Mouse (Mus musculus): ENCODE measurements around the gene Maml3. TPM values are rescaled to one million over a fixed set of nuclear protein-coding genes. Genes with fewer than 3 reads are reported as not detected.

The Maml3 gene
- polyA plus RNA-seq, 1 experiment from 2014 or later: 8.6 TPM

GRCm38 (mm10) chr3:51778179-51778578 lies 326.7 kb downstream of the Maml3 start:
- 56% methylated on average over 3 of the region's 3 CpGs for WGBS
- Histone ChIP-seq H3K4me1 (replicated peaks) (peaks cover 28% of the 10 kb centered on the region), H3K27ac (peak overlapping the region; percentile 78), H3K4me3 (replicated peaks) (no peak overlapping the region), H3K9me3 (no peaks in the 10 kb centered on the region), H3K4me2 (replicated peaks) (no peak overlapping the region; the same call in 1 of the 2 replicates), H3K36me3 (no peaks in the 10 kb centered on the region), H3K27me3 (no peaks in the 10 kb centered on the region), H3K9ac (replicated peaks) (0 out of 2 replicates have a peak overlapping the region, but pooled peaks have one; percentile 7)
- ATAC-seq: 0 out of 2 replicates have a peak, but pooled peaks have one; percentile 29

- Histone ChIP-seq H3K4me3 (replicated peaks) (no peak overlapping the region), H3K4me1 (replicated peaks) (peaks cover 32% of the 10 kb centered on the region), H3K4me2 (replicated peaks) (no peak overlapping the region), H3K36me3 (no peaks in the 10 kb centered on the region), H3K27me3 (no peaks in the 10 kb centered on the region), H3K9me3 (no peaks in the 10 kb centered on the region), H3K9ac (replicated peaks) (no peak overlapping the region), H3K27ac (no peak overlapping the region)
- ATAC-seq: no peak
- WGBS: 86% methylated on average over 2 of the region's 2 CpGs
Observed at GRCm38 (mm10) chr3:51776018-51776611, 328.8 kb downstream of the Maml3 start.

GRCm38 (mm10) chr3:51773587-51773986 lies 331.3 kb downstream of the Maml3 start:
- H3K27me3 ChIP-seq: no peaks in the 10 kb centered on the region
- H3K9ac ChIP-seq (replicated peaks): no peak overlapping the region
- no peaks in the 10 kb centered on the region for H3K36me3 ChIP-seq
- peaks cover 18% of the 10 kb centered on the region for H3K4me1 ChIP-seq (replicated peaks)
- H3K4me3 ChIP-seq (replicated peaks): no peak overlapping the region
- H3K27ac ChIP-seq: no peak overlapping the region
- H3K4me2 ChIP-seq (replicated peaks): no peak overlapping the region
- 90% methylated on average over 5 of the region's 5 CpGs for WGBS
- no peak for ATAC-seq
- H3K9me3 ChIP-seq: no peaks in the 10 kb centered on the region; the same call in 1 of the 2 replicates

GRCm38 (mm10) chr3:51771839-51772630 lies 332.8 kb downstream of the Maml3 start:
- H3K36me3 ChIP-seq: no peaks in the 10 kb centered on the region
- no peaks in the 10 kb centered on the region for H3K27me3 ChIP-seq
- ATAC-seq: peak; percentile 48; the same call in 1 of the 2 replicates
- H3K4me1 ChIP-seq (replicated peaks): 0 out of 2 replicates have a peak, but pooled peaks cover 7% of the 10 kb centered on the region
- H3K9ac ChIP-seq (replicated peaks): no peak overlapping the region
- no peak overlapping the region for H3K27ac ChIP-seq
- H3K4me2 ChIP-seq (replicated peaks): no peak overlapping the region
- no peaks in the 10 kb centered on the region; the same call in 1 of the 2 replicates for H3K9me3 ChIP-seq
- 70% methylated on average over 9 of the region's 9 CpGs for WGBS
- no peak overlapping the region for H3K4me3 ChIP-seq (replicated peaks)

GRCm38 (mm10) chr3:51769196-51769595 lies 335.7 kb downstream of the Maml3 start:
- Histone ChIP-seq H3K27me3 (no peaks in the 10 kb centered on the region), H3K27ac (no peak overlapping the region), H3K4me2 (replicated peaks) (no peak overlapping the region), H3K4me1 (replicated peaks) (0 out of 2 replicates have a peak, but pooled peaks cover 7% of the 10 kb centered on the region), H3K9me3 (no peaks in the 10 kb centered on the region; the same call in 1 of the 2 replicates), H3K9ac (replicated peaks) (no peak overlapping the region), H3K4me3 (replicated peaks) (no peak overlapping the region), H3K36me3 (no peaks in the 10 kb centered on the region)
- WGBS: 96% methylated on average over 6 of the region's 6 CpGs
- ATAC-seq: no peak

- no peaks in the 10 kb centered on the region; the same call in 1 of the 2 replicates for H3K9me3 ChIP-seq
- ATAC-seq: no peak
- H3K4me3 ChIP-seq (replicated peaks): no peak overlapping the region
- H3K4me2 ChIP-seq (replicated peaks): no peak overlapping the region
- WGBS: 84% methylated on average over 12 of the region's 12 CpGs
- no peak overlapping the region for H3K9ac ChIP-seq (replicated peaks)
- H3K36me3 ChIP-seq: no peaks in the 10 kb centered on the region
- H3K27ac ChIP-seq: no peak overlapping the region
- peaks cover 20% of the 10 kb centered on the region for H3K4me1 ChIP-seq (replicated peaks)
- H3K27me3 ChIP-seq: no peaks in the 10 kb centered on the region
Observed at GRCm38 (mm10) chr3:51765220-51765923, 339.5 kb downstream of the Maml3 start.

GRCm38 (mm10) chr3:51764175-51764574 lies 340.7 kb downstream of the Maml3 start:
- no peak for ATAC-seq
- no peak overlapping the region for H3K9ac ChIP-seq (replicated peaks)
- no peaks in the 10 kb centered on the region for H3K27me3 ChIP-seq
- H3K4me1 ChIP-seq (replicated peaks): peaks cover 20% of the 10 kb centered on the region
- no peak overlapping the region for H3K4me3 ChIP-seq (replicated peaks)
- H3K27ac ChIP-seq: peak overlapping the region; percentile 47; the same call in 1 of the 2 replicates
- no peaks in the 10 kb centered on the region for H3K36me3 ChIP-seq
- no peaks in the 10 kb centered on the region for H3K9me3 ChIP-seq
- 81% methylated on average over 3 of the region's 3 CpGs for WGBS
- H3K4me2 ChIP-seq (replicated peaks): no peak overlapping the region

GRCm38 (mm10) chr3:51762900-51763299 lies 342.0 kb downstream of the Maml3 start:
- Histone ChIP-seq H3K36me3 (no peaks in the 10 kb centered on the region), H3K4me2 (replicated peaks) (no peak overlapping the region), H3K4me3 (replicated peaks) (no peak overlapping the region), H3K9ac (replicated peaks) (no peak overlapping the region), H3K27ac (peak overlapping the region; percentile 78), H3K9me3 (no peaks in the 10 kb centered on the region), H3K27me3 (no peaks in the 10 kb centered on the region), H3K4me1 (replicated peaks) (peaks cover 20% of the 10 kb centered on the region)
- 93% methylated on average over 10 of the region's 10 CpGs for WGBS
- ATAC-seq: no peak

- Histone ChIP-seq H3K27me3 (no peaks in the 10 kb centered on the region), H3K4me2 (replicated peaks) (no peak overlapping the region), H3K27ac (no peak overlapping the region), H3K9ac (replicated peaks) (no peak overlapping the region), H3K9me3 (no peaks in the 10 kb centered on the region), H3K4me3 (replicated peaks) (no peak overlapping the region), H3K4me1 (replicated peaks) (peaks cover 25% of the 10 kb centered on the region), H3K36me3 (no peaks in the 10 kb centered on the region)
- ATAC-seq: no peak
- 88% methylated on average over 3 of the region's 3 CpGs for WGBS
Observed at GRCm38 (mm10) chr3:51759534-51759933, 345.3 kb downstream of the Maml3 start.

GRCm38 (mm10) chr3:51757032-51757431 lies 347.8 kb downstream of the Maml3 start:
- ATAC-seq: no peak
- no peak overlapping the region for H3K9ac ChIP-seq (replicated peaks)
- no peaks in the 10 kb centered on the region for H3K36me3 ChIP-seq
- H3K4me2 ChIP-seq (replicated peaks): no peak overlapping the region
- H3K9me3 ChIP-seq: no peaks in the 10 kb centered on the region
- 97% methylated on average over 5 of the region's 5 CpGs for WGBS
- H3K27me3 ChIP-seq: no peaks in the 10 kb centered on the region
- H3K27ac ChIP-seq: no peak overlapping the region
- H3K4me3 ChIP-seq (replicated peaks): no peak overlapping the region
- peaks cover 15% of the 10 kb centered on the region for H3K4me1 ChIP-seq (replicated peaks)

GRCm38 (mm10) chr3:51756283-51756682 lies 348.6 kb downstream of the Maml3 start:
- no peak for ATAC-seq
- Histone ChIP-seq H3K27ac (no peak overlapping the region), H3K27me3 (no peaks in the 10 kb centered on the region), H3K4me3 (replicated peaks) (no peak overlapping the region), H3K36me3 (no peaks in the 10 kb centered on the region), H3K4me2 (replicated peaks) (no peak overlapping the region), H3K9ac (replicated peaks) (no peak overlapping the region), H3K9me3 (no peaks in the 10 kb centered on the region), H3K4me1 (replicated peaks) (peaks cover 15% of the 10 kb centered on the region)
- 93% methylated on average over 5 of the region's 5 CpGs for WGBS

- Histone ChIP-seq H3K9me3 (no peaks in the 10 kb centered on the region), H3K9ac (replicated peaks) (no peak overlapping the region), H3K4me3 (replicated peaks) (no peak overlapping the region), H3K27ac (no peak overlapping the region), H3K27me3 (no peaks in the 10 kb centered on the region), H3K4me1 (replicated peaks) (peaks cover 43% of the 10 kb centered on the region), H3K4me2 (replicated peaks) (no peak overlapping the region), H3K36me3 (no peaks in the 10 kb centered on the region)
- WGBS: 93% methylated on average over 5 of the region's 5 CpGs
- no peak for ATAC-seq
Observed at GRCm38 (mm10) chr3:51753262-51753661, 351.6 kb downstream of the Maml3 start.

All from midbrain, embryonic 13.5 days (tissue).